Mouse (Mus musculus) megakaryocyte, embryonic 14.5 days (primary cell): ENCODE data around the gene Mrpl43.

ENCODE experiments used
- FLI1 ChIP-seq: IDR thresholded peaks from 2 replicates; pipeline ENCODE4 v1.6.1; 2012; ENCODE audit warnings: low read length, inconsistent platforms, mixed read lengths
- GATA1 ChIP-seq: IDR thresholded peaks from 3 replicates; pipeline ENCODE4 v1.6.1; 2012; ENCODE audit warnings: mixed read lengths, low read length, inconsistent platforms, borderline replicate concordance

DNA sequence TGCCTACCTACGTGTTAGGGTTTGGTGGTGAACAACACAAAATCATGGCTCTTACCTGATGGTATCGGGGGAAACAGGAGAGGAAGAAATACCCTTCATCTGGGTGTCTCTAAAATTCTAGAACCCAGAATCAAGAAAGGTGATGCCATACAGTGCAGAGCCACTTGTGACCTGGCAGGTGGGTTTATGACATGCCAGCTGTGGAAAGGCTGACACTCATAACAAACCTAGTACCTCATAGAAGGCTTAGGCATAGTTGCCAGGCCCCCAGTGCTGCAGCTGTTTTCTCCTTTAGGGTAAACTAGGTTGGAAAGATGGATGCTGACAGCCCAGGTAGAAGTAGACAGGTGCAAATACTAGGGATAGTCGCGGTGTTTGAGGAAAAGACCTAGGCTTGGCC, 21.8 kb downstream of the Mrpl43 start:
- TF ChIP-seq GATA1, result no peak
- TF ChIP-seq FLI1, result no peak
